Mouse (Mus musculus) T-helper 17 cell (primary cell): ENCODE measurements at regions not wholly inside any gene's neighbourhood (a gene's known extent, or its start where the extent isn't known, plus 50 kb on each side); places are given as distances from the start of the nearest gene placed in this dataset.

Experiments
- in situ Hi-C, 2 experiments: fragments of 300-600 bp; cut with MboI, MseI; formaldehyde crosslinking; loops; 1 replicate in 1 of 2; 2 replicates in 1 of 2; pipeline ENCODE4 v1.15.1; 2025; ENCODE audit warnings: high pct_unique_total_duplicates in 2 of 2

- in situ Hi-C loops = no loop called here
Observed at GRCm38 (mm10) chr8:12330886-12331285, 52.3 kb downstream of the A230072I06Rik start.

- in situ Hi-C loops = no loop called here
Observed at GRCm38 (mm10) chr8:12331652-12332051, 53.0 kb downstream of the A230072I06Rik start.

- in situ Hi-C loops = no loop called here
Observed at GRCm38 (mm10) chr8:12334081-12334480, 55.5 kb downstream of the A230072I06Rik start.

GRCm38 (mm10) chr8:12334605-12335004 is 56.0 kb downstream of the A230072I06Rik start:
- in situ Hi-C loops = loop anchor here in 1 of 2 experiments (5.0 kb wide), 1 partner anchor 97 kb away; no protein-coding TSS in a partner anchor

- in situ Hi-C loops = loop anchor here in 1 of 2 experiments (5.0 kb wide), 1 partner anchor 102 kb away; no protein-coding TSS in a partner anchor
Observed at GRCm38 (mm10) chr8:12339149-12339924, 55.8 kb upstream of the Sox1 start.

GRCm38 (mm10) chr8:12340946-12341345 is 54.1 kb upstream of the Sox1 start:
- in situ Hi-C loops = no loop called here
